Mouse (Mus musculus) bone marrow, adult 2 months (tissue): ENCODE measurements at regions not wholly inside any gene's neighbourhood (a gene's known extent, or its start where the extent isn't known, plus 50 kb on each side); places are given as distances from the start of the nearest gene placed in this dataset.
"Not testable (repeated sequence)": the region's sequence is repeated elsewhere in the genome, so short reads cannot be mapped to it uniquely, and the experiment has no call there.

ENCODE experiments used
- H3K27ac ChIP-seq: fragments of 200-500 bp; 2 replicates; pipeline ENCODE4 v1.5.1; 2012; ENCODE audit warnings: low read depth, mild to moderate bottlenecking, control low read depth, inconsistent platforms, low read length; ENCODE audit not compliant: control insufficient read depth, poor library complexity, insufficient read depth
- H3K4me1 ChIP-seq: fragments of 200-500 bp; 2 replicates; pipeline ENCODE4 v1.6.1; 2011; ENCODE audit warnings: low read length; ENCODE audit not compliant: control insufficient read depth, insufficient read depth
- H3K4me3 ChIP-seq: fragments of 200-500 bp; replicated peaks from 2 replicates; pipeline ENCODE3; 2011; ENCODE audit warnings: mild to moderate bottlenecking, low read depth, low read length, control low read depth; ENCODE audit not compliant: control insufficient read depth
- CTCF ChIP-seq: fragments of 200-500 bp; IDR thresholded peaks from 2 replicates; pipeline ENCODE4 v1.5.1; 2011; ENCODE audit warnings: low read length, control low read depth; ENCODE audit not compliant: control insufficient read depth, insufficient read depth
- POLR2A ChIP-seq: fragments of 200-500 bp; IDR thresholded peaks from 2 replicates; pipeline ENCODE4 v1.6.1; 2011; ENCODE audit warnings: low read depth, mild to moderate bottlenecking, control low read depth, low read length, borderline replicate concordance; ENCODE audit not compliant: control insufficient read depth
- WGBS: fragments of 180-500 bp; shearing (Covaris S2); methylation state at CpG from one replicate; pipeline ENCODE4 v1.1.7; 2018; 5-methylcytosine and 5-hydroxymethylcytosine counted together

DNA sequence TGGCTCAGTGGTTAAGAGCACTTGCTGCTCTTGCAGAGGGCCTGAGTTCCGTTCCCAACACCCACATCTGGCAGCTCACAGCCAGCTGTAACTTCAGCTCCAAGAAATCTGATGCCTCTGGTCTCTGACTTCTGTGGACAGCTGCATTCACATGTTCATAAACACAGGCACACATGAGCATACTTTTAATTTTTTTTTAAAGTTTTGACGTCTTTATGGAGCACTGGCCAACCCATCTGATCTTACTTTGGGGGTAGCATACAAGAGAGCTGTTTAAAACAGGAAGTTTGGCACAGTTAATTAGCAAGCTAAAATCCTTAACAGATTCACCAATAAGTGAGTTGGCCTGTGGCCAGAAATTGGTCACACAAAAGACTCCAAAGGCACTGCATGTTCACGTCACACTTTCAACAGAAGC is 81.2 kb upstream of the Atl2 start:
- Histone ChIP-seq H3K27ac (no peak overlapping the region), H3K4me3 (no peak overlapping the region), H3K4me1 (peaks cover 4% of the 10 kb centered on the region)
- 46% methylated on average over 3 of the region's 3 CpGs for WGBS
- TF ChIP-seq POLR2A (no peak), CTCF (no peak)

DNA sequence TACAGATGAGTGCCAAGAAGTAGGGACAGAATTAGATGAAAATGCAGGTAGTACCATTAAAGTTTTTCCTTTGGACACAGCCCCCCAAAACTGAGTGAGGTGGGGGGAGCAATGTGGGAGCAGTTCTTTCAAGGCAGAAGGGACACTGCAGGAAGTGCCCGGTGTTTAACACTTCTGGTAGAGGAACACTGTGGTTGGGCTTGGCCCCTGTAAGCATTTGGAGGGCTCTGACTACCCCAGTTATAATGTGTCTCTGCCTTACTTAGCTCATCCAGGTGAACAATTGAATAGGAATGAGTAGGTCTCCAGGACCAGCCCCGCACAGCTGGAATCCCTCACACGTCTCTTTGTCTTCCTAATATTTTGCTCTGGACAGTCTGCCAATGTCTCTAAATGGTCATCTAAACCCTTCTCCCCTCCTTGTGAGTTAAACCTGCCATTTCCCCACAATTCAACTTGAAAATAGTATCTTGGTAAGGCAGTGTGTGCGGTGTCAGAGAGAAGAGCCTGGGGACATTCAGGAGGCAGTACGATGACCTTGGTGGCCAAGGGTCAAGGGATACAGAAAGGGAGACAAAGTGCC is 80.7 kb upstream of the Atl2 start:
- no peak for TF ChIP-seq CTCF
- TF ChIP-seq POLR2A: no peak
- Histone ChIP-seq H3K4me3 (no peak overlapping the region), H3K27ac (no peak overlapping the region), H3K4me1 (peaks cover 4% of the 10 kb centered on the region)
- 74% methylated on average over 5 of the region's 5 CpGs for WGBS

DNA sequence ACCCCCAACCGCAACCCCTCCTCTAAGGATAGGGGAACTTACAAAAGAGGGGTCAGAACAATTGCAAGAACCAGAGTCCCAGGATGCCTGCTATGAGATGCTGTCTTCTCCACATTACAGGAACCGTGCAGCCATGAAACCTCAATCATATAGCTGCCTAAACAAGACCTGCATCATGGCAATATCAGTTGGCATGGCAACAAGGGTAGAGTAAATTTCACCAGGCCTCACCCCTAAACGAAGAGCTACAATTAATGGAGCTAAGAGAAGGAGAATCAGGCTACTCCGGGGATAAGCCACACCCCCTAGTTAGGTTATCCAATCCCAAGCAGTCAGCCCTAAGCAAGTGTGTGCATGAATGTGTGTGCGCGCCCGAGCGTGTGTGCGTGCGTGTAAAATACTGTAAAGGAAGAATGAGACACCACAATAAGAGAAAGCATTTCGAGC is 80.1 kb upstream of the Atl2 start:
- 19% methylated on average over 11 of the region's 11 CpGs for WGBS
- Histone ChIP-seq H3K4me1 (peaks cover 5% of the 10 kb centered on the region), H3K4me3 (peak overlapping the region; percentile 13), H3K27ac (no peak overlapping the region)
- TF ChIP-seq CTCF (no peak), POLR2A (no peak)

DNA sequence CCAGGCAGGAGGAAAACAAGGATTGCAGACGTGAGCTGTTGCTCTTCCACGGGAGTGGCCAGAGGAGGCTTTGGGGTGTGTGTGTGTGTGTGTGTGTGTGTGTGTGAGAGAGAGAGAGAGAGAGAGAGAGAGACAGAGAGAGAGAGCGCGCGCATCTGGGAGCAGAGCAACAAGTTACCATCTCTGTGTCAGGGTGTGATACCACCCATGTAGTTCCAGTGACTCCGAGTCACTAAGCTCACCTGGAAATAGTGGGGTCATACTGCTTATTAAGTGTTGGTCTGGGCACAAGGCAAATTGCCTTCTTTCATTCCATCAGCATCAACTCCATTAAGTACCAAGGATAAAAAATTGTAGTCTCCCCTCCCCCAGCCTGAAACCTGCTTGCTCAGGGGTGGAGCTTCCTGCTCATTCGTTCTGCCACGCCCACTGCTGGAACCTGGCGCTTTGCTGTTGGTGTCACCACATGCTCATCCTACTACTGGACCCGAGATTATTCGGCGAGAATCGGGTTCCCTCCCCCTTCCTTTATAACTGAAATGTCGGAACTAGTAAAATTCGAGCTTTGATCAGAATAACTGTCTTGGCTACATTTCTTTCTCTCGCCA is 79.3 kb upstream of the Atl2 start:
- WGBS: 21% methylated on average over 16 of the region's 16 CpGs
- not testable (repeated sequence) for H3K27ac ChIP-seq, H3K4me1 ChIP-seq, H3K4me3 ChIP-seq

DNA sequence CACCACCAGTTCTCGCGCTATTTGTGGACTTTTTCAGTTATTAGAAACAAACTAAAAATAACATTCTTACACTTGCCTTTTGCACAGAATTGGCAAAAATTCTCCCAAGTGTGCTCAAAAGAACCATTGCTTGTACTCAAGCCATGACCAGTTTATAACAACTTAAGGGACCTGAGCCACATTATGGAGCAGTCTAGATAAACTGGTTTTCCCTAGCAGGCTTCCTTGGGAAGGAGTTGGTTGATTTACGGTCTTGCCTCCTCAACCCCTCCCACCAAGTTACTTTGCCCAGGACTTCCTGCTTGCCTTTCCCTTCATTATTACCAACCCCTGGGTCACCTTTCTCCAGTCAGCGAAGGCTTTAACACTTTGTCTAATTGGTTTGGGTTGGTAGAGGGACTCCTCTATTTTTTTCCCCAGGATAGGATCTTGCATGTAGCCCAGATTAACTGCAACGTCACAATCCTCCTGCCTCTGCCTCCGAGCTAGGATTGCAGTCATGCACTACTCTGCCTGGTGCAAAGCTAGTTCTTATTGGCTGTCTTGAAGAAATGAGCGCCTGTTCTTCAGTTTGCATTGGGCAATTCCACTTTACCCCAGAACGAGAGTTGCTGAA is 75.9 kb upstream of the Atl2 start:
- Histone ChIP-seq H3K4me3 (no peak overlapping the region), H3K27ac (no peak overlapping the region), H3K4me1 (peaks cover 5% of the 10 kb centered on the region; the same call in 1 of the 2 replicates)
- 46% methylated on average over 8 of the region's 8 CpGs for WGBS
- TF ChIP-seq POLR2A (no peak), CTCF (no peak)

DNA sequence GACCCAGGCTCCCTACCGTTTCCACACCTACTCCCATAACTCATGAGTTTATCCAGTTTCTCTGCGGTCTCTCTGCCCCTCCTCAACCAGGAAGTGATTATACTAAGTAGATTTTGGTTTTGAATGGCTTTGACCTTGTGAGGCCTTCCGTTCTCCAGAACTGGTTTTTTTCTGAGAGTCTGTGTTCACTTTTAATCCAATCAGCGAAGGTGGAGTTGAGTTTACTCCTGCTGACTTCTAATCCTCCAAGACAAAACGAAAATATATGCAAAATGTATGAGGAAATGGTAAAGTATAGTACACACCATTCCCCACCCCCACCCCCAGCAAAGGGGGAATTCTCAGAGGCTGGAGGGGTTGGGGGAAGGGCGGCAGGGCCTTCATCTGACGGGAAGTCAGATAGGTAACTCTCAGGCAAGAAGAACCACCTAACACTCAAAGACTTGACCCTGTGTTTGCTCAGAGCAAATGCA is 73.6 kb upstream of the Atl2 start:
- Histone ChIP-seq H3K4me3 (no peak overlapping the region), H3K4me1 (peaks cover 3% of the 10 kb centered on the region), H3K27ac (no peak overlapping the region)
- 31% methylated on average over 7 of the region's 7 CpGs for WGBS
- no peak for TF ChIP-seq CTCF
- TF ChIP-seq POLR2A: no peak

DNA sequence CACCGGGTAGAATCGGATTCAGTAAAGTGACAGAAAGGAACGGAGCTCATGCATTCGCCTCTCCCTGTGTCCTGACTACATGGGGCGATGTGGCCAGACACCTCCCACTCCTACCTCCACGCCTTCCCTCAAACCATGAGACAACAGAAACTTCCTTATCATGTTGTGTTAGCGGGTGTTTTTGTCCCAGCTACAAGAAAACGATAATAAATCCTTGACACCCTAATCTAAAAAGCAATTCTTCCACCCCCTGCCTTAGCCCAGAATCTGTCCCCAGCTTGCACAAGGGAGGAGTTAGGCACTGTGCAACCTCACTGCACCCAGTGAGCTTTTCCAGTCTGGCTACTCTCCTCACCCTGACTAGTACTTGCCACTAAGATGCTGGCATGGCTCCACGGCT is 72.9 kb upstream of the Atl2 start:
- no peak overlapping the region for H3K4me3 ChIP-seq
- H3K27ac ChIP-seq: no peak overlapping the region
- 58% methylated on average over 9 of the region's 9 CpGs for WGBS
- H3K4me1 ChIP-seq: peaks cover 3% of the 10 kb centered on the region
- no peak for TF ChIP-seq POLR2A
- TF ChIP-seq CTCF: no peak

DNA sequence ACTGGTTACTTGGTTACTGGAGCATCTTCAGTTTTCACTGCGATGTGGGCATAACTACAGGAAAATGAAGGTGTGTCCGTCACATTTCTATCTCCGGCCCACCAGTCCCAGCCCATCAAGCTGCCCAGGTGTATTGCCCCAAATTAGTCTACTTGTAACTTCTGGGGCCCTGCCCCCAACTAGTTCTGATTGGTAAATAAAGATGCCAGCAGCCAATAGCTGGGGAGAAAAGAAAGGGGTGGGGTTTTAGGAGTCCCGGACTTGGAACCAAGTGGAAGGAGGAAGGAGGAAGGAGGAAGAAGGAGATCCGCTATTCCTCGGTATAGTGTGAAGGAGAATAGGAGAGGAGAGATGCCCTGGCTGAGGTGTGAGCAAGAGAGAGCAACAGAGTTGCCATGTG is 71.1 kb upstream of the Atl2 start:
- Histone ChIP-seq H3K27ac (no peak overlapping the region), H3K4me1 (peaks cover 3% of the 10 kb centered on the region), H3K4me3 (no peak overlapping the region)
- no peak for TF ChIP-seq CTCF
- TF ChIP-seq POLR2A: no peak
- WGBS: 57% methylated on average over 6 of the region's 6 CpGs

DNA sequence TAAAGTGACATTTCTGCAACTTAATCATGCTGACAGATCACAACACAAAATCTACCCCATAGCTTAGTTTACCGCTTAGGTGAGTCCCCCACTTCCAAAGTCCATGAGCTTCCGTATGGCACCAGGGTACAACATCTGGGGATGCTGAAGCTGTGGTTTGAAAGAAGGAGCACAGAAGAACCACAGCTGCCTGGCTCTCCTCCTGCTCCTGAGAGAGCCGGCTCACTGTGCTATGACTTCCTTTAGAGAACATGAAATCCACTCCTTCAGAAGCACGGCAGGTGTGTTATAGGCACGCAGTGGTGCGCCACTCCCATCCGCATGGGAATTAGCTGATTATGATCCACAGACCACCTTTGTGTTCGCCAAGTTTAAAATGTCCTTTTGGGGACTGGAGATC is 69.7 kb upstream of the Atl2 start:
- TF ChIP-seq POLR2A (no peak), CTCF (no peak)
- WGBS: 61% methylated on average over 8 of the region's 8 CpGs
- peaks cover 2% of the 10 kb centered on the region for H3K4me1 ChIP-seq

DNA sequence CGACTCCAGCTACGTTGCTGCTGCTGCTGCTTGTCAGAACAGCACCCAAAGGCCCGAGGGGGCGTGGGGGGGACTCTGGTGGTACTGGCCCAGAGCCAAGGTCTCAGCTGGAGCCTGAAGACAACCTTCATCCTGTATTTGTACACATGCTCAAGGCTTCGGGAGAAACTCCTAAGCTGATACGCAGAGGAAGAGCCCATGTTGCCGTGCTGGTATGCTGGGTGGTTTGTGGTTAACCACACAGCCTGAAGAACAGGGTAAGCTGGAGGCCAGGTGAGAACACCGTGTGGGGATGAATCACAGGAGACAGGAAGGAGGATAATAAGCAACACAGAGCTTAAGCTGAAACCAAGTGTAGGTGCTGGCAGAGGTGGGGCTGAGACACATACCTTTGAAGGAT is 68.9 kb upstream of the Atl2 start:
- TF ChIP-seq POLR2A: no peak
- no peak for TF ChIP-seq CTCF
- 2% methylated on average over 8 of the region's 8 CpGs for WGBS
- Histone ChIP-seq H3K4me3 (no peak overlapping the region), H3K4me1 (peaks cover 2% of the 10 kb centered on the region), H3K27ac (no peak overlapping the region)

More for the DNA sequence above, 69.7 kb upstream of the Atl2 start:
- no peak overlapping the region for H3K27ac ChIP-seq
- H3K4me3 ChIP-seq: no peak overlapping the region
